Mouse (Mus musculus): ENCODE data around the gene Limd2.

Limd2 gene

DNA sequence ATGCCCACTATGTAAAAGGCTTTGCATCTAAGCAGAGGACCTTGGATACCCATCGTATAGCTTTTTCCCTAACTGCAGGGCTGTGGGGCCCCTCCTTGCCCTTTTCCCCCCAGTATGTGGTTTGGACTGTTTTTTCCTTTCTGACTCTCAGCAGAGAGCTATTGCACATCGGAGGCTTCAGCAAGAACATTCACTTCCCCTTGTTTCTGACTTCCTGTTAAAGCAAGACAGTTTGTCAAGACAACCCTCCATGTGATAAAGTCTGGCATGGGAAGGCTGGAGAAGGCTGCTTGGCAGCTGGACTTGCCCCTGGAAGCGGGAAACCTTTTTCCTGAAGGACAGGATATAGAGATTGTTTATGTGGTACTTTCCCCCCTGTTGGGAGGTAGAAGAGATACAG lies 37.9 kb downstream of the Limd2 start:
- DNase-seq: peak; percentile 26 to 62

DNA sequence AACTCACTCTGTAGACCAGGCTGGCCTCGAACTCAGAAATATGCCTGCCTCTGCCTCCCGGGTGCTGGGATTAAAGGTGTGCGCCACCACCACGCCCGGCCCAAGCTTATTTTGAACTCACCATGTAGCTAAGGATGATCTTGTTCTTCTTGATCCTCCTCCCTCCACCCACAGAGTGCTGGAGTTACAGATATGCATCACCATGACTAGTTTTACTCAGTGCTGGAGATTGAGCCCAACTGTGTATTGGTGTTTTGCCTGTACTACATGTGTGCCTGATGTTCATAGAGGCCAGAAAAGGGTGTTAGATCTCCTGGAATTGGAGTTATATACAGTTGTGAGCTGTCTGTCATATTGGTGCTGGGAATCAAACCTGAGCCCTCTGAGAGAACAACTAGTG lies 38.4 kb downstream of the Limd2 start:
- no peak for DNase-seq

- no peak for DNase-seq
Observed at GRCm38 (mm10) chr11:106111688-106112087, 49.0 kb downstream of the Limd2 start.
